Mouse (Mus musculus): ENCODE results near the gene Pes1.

DNA sequence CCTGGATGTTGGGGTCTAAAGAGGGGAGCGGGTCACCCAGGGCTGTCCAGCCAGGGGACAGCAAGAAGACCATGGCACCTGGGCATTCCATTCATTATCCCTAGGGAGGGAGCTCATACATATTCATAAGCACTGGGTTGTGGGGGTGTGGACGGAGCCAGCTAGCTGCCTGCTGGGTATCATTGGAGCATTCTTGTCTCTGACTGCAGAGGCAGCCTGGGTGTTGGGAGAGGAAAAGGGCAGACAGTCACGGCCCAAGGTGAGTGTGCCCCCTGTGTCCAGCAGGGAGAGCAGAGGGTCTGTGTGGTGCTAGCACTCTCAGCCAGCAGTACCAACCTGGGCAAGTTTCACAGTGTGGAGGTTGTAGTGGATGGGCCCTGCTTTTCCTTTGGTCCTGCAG, 26.0 kb downstream of the Pes1 start:
- TF ChIP-seq CTCF (IDR thresholded peaks at IDR 0.05; ENCODE audit: low read depth): no peak
- TF ChIP-seq EP300 (IDR thresholded peaks at IDR 0.05; ENCODE audit: low read depth): no peak

All from heart, postnatal 0 days (tissue).